Mouse (Mus musculus): ENCODE results near the gene Igfbp6.
"Not testable (repeated sequence)": the region's sequence is repeated elsewhere in the genome, so short reads cannot be mapped to it uniquely, and the experiment has no call there.

DNA sequence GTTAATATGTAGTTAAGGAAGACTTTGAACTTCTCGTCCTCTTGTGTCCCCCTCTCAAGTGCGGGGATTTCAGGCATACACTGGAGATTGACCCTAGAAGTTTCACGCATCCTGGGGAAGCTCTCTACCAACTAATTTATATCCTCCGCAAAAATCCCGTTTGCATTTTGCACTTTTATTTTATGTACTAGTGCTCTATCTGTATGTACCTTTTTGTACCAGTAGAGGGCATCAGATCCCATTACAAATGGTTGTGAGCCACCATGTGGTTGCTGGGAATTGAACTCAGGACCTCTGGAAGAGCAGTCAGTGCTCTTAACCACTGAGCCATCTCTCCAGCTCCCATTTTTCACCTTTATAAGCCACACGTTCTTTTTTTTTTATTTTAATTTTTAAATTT lies 10.8 kb downstream of the Igfbp6 start:
- not testable (repeated sequence) for TF ChIP-seq POLR2A (IDR thresholded peaks at IDR 0.05; ENCODE audit: low read depth, low read length); ETS1 (conservative IDR thresholded peaks at IDR 0.05; ENCODE audit: low read depth, low read length); RAD21 (IDR thresholded peaks at IDR 0.05; ENCODE audit: low read depth, low read length); CHD2 (IDR thresholded peaks at IDR 0.05; ENCODE audit: low read length); MAZ (IDR thresholded peaks at IDR 0.05; ENCODE audit: low read depth, low read length); EP300 (IDR thresholded peaks at IDR 0.05; ENCODE audit: low read length)
